Mouse (Mus musculus) stomach, embryonic 14.5 days (tissue): ENCODE measurements around the gene Gm21988. TPM values are rescaled to one million over a fixed set of nuclear protein-coding genes. Genes with fewer than 3 reads are reported as not detected.
A peak's percentile ranks its signal among the peaks of the same experiment; 100 is the strongest.

ENCODE experiments used
- ATAC-seq: fragments of 200-750 bp; cut with Nextera tagmentation; 2 replicates; pipeline ENCODE4 v1.8.0; 2017; ENCODE audit warnings: low read depth, moderate TSS enrichment; ENCODE audit not compliant: insufficient number of reproducible peaks, insufficient read depth, low FRiP score
- H3K27ac ChIP-seq: fragments of 300-500 bp; sonication (generic); 2 replicates; pipeline ENCODE4 v1.5.1; 2014; ENCODE audit warnings: mild to moderate bottlenecking, low read length, moderate library complexity, mixed read lengths
- H3K27me3 ChIP-seq: fragments of 300-500 bp; sonication (generic); 2 replicates; pipeline ENCODE4 v1.6.1; 2014; ENCODE audit warnings: low read length, control low read depth, mixed read lengths; ENCODE audit not compliant: control insufficient read depth, insufficient read depth
- H3K36me3 ChIP-seq: fragments of 300-500 bp; sonication (generic); 2 replicates; pipeline ENCODE4 v1.6.1; 2014; ENCODE audit warnings: mild to moderate bottlenecking, control low read depth, low read length, moderate library complexity, mixed read lengths; ENCODE audit not compliant: control insufficient read depth, insufficient read depth
- H3K4me1 ChIP-seq: fragments of 300-500 bp; sonication (generic); 2 replicates; pipeline ENCODE4 v1.6.1; 2014; ENCODE audit warnings: low read length, control low read depth, mixed read lengths; ENCODE audit not compliant: control insufficient read depth, insufficient read depth
- H3K4me2 ChIP-seq: fragments of 300-500 bp; sonication (generic); replicated peaks from 2 replicates; pipeline ENCODE4 v1.6.1; 2014; ENCODE audit warnings: low read depth, low read length, control low read depth
- H3K4me3 ChIP-seq: fragments of 300-500 bp; sonication (generic); 2 replicates; pipeline ENCODE4 v1.5.1; 2014; ENCODE audit warnings: low read depth, low read length, control low read depth
- H3K9ac ChIP-seq: fragments of 300-500 bp; sonication (generic); replicated peaks from 2 replicates; pipeline ENCODE4 v1.6.1; 2014; ENCODE audit warnings: low read depth, mild to moderate bottlenecking, control low read depth, low read length, moderate library complexity, mixed read lengths
- H3K9me3 ChIP-seq: fragments of 300-500 bp; sonication (generic); 2 replicates; pipeline ENCODE4 v1.6.1; 2016; ENCODE audit warnings: low read depth, low read length, control low read depth; ENCODE audit not compliant: control insufficient read depth
- WGBS: fragments of 180-500 bp; shearing (Covaris S2); extraction: QIAGEN DNeasy Blood & Tissue Kit; methylation state at CpG from one replicate; pipeline ENCODE4 v1.1.7; 2014; 5-methylcytosine and 5-hydroxymethylcytosine counted together
- polyA plus RNA-seq: library from polyadenylated mRNA; unstranded; fragments of >200 nt; fragmentation: Nextera tagmentation; extraction: Ambion mirVana; gene quantifications from 2 replicates; pipeline ENCODE4 v1.2.1, GENCODE M21; 2014

Gm21988 gene
- polyA plus RNA-seq, 1 experiment from 2014 or later, result 13.3 TPM

DNA sequence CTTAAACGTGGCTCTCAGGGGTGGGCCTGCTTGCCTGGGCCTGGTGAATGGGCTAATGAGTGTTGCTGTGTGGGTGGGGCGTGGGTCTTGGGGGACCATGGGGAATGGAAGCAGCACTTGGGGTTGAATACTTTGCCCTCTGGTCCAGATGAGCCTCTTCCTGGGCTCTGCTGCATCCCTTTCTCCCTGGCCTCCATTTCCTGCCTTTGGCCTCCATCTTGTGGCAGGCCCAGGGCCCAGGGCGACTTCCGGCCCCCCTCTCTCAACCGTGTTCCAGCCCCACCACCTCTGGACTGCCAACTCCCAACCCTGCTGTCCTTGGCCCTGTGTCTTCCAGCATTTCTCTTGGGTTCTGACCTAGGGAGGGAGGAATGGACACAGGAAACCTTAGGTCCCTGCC, 5.6 kb downstream of the Gm21988 start:
- H3K27me3 ChIP-seq, result no peaks in the 10 kb centered on the region
- no peak overlapping the region for H3K4me3 ChIP-seq
- WGBS, result 65% methylated on average over 5 of the region's 5 CpGs
- no peak overlapping the region for H3K27ac ChIP-seq
- peaks cover 6% of the 10 kb centered on the region for H3K36me3 ChIP-seq
- no peak overlapping the region for H3K4me2 ChIP-seq
- no peak overlapping the region for H3K9ac ChIP-seq
- H3K9me3 ChIP-seq, result no peaks in the 10 kb centered on the region
- peaks cover 17% of the 10 kb centered on the region for H3K4me1 ChIP-seq
- ATAC-seq, result no peak

DNA sequence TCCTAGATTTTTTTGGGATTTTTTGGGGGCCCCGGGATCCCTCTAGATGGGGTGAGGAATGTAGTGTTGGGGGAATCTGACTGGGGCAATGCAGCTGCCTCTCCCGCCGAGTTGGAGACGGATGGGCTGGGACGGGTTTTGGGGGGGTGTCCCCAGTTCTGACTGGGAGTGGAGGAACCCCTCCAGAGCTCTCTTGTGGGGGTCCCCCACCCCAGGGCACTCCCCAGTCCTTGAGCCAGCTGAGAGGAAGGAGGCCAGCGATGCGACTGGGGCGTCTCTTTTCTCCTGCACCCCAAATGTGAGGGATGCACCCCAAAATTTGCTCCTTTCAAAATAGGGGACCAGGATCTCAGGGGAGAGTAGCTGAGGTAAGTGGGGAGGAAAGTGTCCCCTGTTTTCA, 6.6 kb downstream of the Gm21988 start:
- H3K27me3 ChIP-seq, result peaks cover 1% of the 10 kb centered on the region; the same call in 1 of the 2 replicates
- no peak overlapping the region for H3K27ac ChIP-seq
- H3K4me2 ChIP-seq, result peak overlapping the region; percentile 42
- H3K9me3 ChIP-seq, result no peaks in the 10 kb centered on the region
- H3K9ac ChIP-seq, result peak overlapping the region; percentile 22; the same call in 1 of the 2 replicates
- peaks cover 6% of the 10 kb centered on the region for H3K36me3 ChIP-seq
- peak overlapping the region; percentile 32 for H3K4me3 ChIP-seq
- ATAC-seq, result no peak
- H3K4me1 ChIP-seq, result peaks cover 10% of the 10 kb centered on the region
- WGBS, result 33% methylated on average over 8 of the region's 8 CpGs

DNA sequence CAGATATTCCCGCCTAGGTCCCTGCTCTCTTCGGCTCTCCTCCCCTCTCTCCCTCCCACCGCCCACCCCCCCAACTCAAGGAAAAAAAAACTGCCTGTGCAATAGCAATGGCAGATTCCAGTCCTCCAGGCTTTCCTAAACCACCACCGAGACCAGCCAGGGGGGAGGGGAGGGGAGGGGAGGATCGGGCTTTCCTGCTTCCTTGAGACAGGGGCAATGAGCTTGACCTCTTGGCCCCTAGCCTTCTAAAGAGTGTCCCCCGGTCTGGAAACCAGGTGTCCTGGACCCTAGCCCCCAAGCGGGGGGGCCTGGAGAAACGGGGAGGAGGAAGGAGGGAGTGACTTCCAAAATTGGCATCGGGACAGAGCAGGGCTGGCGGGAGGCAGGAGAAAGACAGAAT, 7.1 kb downstream of the Gm21988 start:
- Histone ChIP-seq H3K36me3 (peaks cover 6% of the 10 kb centered on the region), H3K9ac (peak overlapping the region; percentile 22; the same call in 1 of the 2 replicates), H3K4me1 (peaks cover 10% of the 10 kb centered on the region), H3K9me3 (no peaks in the 10 kb centered on the region), H3K4me3 (peak overlapping the region; percentile 32), H3K27ac (no peak overlapping the region), H3K4me2 (peak overlapping the region; percentile 42), H3K27me3 (peaks cover 6% of the 10 kb centered on the region)
- 6% methylated on average over 10 of the region's 10 CpGs for WGBS
- no peak for ATAC-seq

DNA sequence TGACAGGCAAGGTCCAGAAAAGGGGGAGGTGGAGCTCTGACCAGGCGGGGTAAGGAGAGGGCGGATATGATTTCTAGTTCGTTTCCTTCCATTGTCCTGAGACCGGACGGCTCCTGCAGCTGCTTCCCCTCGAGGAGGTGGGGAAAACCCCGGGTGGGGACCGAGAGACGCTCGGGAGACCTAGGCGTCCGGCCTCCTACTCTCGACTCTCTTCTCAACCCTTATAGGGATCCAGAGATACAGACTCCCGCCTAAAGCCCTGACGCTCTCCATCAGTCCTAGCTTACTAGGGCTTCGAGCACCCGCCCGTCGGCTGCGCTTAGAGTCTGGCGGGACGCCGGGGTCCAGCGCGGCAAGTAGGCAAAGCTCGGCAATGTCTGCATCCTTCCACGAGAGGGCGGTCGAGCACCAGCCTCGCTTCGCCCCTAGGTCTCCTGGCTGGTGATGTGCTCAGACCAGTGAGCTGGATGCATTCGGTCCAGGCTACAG, 9.3 kb downstream of the Gm21988 start:
- Histone ChIP-seq H3K4me1 (peaks cover 9% of the 10 kb centered on the region; the same call in 1 of the 2 replicates), H3K27me3 (peaks cover 19% of the 10 kb centered on the region), H3K4me2 (peak overlapping the region; percentile 53), H3K4me3 (peak overlapping the region; percentile 30), H3K27ac (peak overlapping the region; percentile 23; the same call in 1 of the 2 replicates), H3K9ac (no peak overlapping the region), H3K36me3 (peaks cover under 1% of the 10 kb centered on the region; the same call in 1 of the 2 replicates), H3K9me3 (no peaks in the 10 kb centered on the region)
- ATAC-seq, result peak; percentile 53
- WGBS, result 1% methylated on average over 31 of the region's 32 CpGs

DNA sequence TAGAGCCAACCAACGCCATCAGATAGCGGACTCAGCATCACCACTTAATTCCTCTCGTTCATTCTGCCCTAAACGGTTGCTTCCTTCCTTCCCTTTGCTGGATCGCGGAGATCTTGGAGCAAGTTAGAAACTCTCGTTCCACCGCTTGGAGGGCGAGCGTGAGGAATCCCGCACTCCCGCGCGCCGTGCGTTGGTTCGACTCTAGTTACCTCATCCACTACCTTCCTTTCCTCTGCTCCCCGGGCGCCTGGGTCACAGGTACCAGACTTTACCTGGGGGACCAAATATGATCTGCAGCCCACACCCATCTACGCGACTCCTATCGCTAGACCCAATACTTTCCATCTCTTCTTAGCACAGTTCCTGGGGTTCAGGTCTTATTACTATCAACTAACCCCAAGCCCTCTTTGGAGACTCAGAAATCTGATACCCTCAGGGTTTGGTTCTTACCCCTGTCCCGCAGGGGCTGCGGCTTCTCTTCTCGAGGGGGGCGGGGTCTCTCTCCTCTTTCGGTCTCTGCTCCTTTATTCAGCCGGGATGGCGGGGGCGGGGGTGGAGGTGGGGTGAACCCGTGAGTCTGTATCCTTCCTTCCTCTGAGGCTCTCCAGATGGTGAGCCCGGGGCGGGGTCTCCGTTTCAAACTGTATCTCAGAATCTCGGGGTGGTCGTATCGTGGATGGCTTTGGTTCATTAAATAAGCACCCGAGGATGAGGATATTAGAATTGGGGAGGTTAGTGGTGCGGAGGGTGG, 10.2 kb downstream of the Gm21988 start, which contains the start of gene Bcl6b:
Gene Bcl6b, minus strand, starts transcription at position 539 of the 751 bp plus-strand sequence.
- peak within 1 kb of the TSS; percentile 63; the same call in 1 of the 2 replicates for H3K27ac ChIP-seq
- no peaks in the 10 kb centered on the region; the same call in 1 of the 2 replicates for H3K36me3 ChIP-seq
- H3K9ac ChIP-seq, result peak within 1 kb of the TSS; percentile 14; the same call in 1 of the 2 replicates
- H3K27me3 ChIP-seq, result peaks cover 19% of the 10 kb centered on the region
- 3% methylated on average over 39 of the region's 39 CpGs for WGBS
- H3K4me2 ChIP-seq, result peak within 1 kb of the TSS; percentile 53
- H3K9me3 ChIP-seq, result no peaks in the 10 kb centered on the region
- peaks cover 9% of the 10 kb centered on the region; the same call in 1 of the 2 replicates for H3K4me1 ChIP-seq
- ATAC-seq, result no peak
- peak within 1 kb of the TSS; percentile 30 for H3K4me3 ChIP-seq

DNA sequence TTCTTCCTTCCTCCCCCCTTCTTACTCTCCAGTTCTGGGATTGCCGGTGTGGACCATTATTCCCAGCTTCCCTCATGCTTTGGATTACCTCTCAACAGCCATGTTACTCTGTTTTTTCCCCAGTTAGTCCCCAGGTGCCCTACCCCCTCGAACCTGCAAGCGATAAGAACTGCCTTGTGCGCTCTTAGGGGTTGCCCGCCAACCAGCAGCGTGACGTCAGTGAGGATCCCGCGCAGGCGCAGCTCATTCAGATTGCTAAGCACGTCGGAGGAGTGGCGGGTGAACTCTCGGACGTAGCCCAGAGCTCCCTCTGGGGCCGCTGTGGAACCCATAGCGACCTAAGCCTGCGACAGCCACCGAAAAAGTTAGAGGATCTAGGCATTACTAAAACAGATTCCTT, 10.8 kb downstream of the Gm21988 start:
- H3K9me3 ChIP-seq, result no peaks in the 10 kb centered on the region
- WGBS, result 2% methylated on average over 19 of the region's 19 CpGs
- H3K36me3 ChIP-seq, result no peaks in the 10 kb centered on the region; the same call in 1 of the 2 replicates
- peak overlapping the region; percentile 14; the same call in 1 of the 2 replicates for H3K9ac ChIP-seq
- peak; percentile 64; the same call in 1 of the 2 replicates for ATAC-seq
- peaks cover 6% of the 10 kb centered on the region; the same call in 1 of the 2 replicates for H3K4me1 ChIP-seq
- H3K27me3 ChIP-seq, result peaks cover 19% of the 10 kb centered on the region
- H3K4me3 ChIP-seq, result peak overlapping the region; percentile 30
- H3K27ac ChIP-seq, result peak overlapping the region; percentile 63; the same call in 1 of the 2 replicates
- peak overlapping the region; percentile 53 for H3K4me2 ChIP-seq

DNA sequence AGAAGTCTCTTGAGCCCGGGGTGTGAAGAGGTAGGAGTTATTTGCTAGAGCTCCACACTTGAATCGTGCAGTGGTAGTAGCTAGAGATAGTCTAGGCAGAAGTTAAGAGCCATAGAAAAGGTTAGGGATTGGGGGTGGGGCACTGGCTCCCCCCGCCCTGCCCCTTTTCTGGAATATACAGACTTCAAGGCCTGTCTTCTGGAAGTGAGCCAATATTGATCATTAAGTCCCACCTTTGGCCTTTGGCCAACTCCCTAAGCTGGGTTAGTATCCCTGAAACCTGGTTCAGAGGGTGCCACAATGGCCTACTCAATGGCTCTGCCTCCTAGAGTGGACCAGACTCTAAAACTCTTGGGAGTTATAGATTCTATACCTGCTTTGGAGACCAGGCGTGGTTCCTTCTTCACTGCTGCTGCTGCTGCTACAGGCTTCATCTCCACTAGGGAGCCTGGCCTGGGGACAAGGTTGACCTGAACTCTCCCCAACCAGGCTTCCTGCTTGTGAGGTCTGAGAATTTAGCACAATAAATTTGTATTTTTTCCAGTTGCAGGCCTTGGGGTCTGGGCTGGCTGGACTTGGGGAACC, 11.9 kb downstream of the Gm21988 start:
- peaks cover 5% of the 10 kb centered on the region; the same call in 1 of the 2 replicates for H3K4me1 ChIP-seq
- H3K4me3 ChIP-seq, result peak overlapping the region; percentile 30
- H3K27me3 ChIP-seq, result peaks cover 19% of the 10 kb centered on the region
- H3K36me3 ChIP-seq, result no peaks in the 10 kb centered on the region; the same call in 1 of the 2 replicates
- 88% methylated on average over 4 of the region's 4 CpGs for WGBS
- H3K4me2 ChIP-seq, result peak overlapping the region; percentile 53
- ATAC-seq, result no peak
- H3K9me3 ChIP-seq, result no peaks in the 10 kb centered on the region
- no peak overlapping the region for H3K9ac ChIP-seq
- H3K27ac ChIP-seq, result no peak overlapping the region

DNA sequence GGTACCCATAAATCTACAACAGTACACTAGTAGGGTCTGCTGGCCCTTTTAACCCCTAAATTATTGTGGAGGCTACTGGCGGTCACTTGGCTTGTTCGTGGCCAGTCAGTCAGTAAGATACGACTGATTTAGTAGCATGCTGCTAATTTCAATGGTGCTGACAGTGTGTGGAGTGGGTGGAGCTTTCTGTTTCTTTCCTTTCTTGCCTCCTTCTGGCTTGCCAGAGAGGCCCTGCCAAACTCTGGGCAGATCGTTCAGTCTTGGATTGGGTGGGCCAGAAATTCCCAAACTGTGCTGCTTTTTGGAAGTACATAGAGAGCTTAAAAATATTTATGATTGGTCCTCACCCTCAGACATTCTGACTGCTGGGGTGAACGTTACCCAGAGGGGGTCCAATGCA, 12.5 kb downstream of the Gm21988 start:
- no peak for ATAC-seq
- Histone ChIP-seq H3K9ac (0 out of 2 replicates have a peak overlapping the region, but pooled peaks have one; percentile 10), H3K36me3 (no peaks in the 10 kb centered on the region; the same call in 1 of the 2 replicates), H3K4me1 (peaks cover 7% of the 10 kb centered on the region; the same call in 1 of the 2 replicates), H3K27ac (no peak overlapping the region), H3K27me3 (peaks cover 19% of the 10 kb centered on the region), H3K4me3 (peak overlapping the region; percentile 11), H3K4me2 (peak overlapping the region; percentile 53), H3K9me3 (no peaks in the 10 kb centered on the region)
- 38% methylated on average over 5 of the region's 5 CpGs for WGBS
